Mouse (Mus musculus): ENCODE measurements around the gene Begain. TPM values are rescaled to one million over a fixed set of nuclear protein-coding genes. Genes with fewer than 3 reads are reported as not detected.

The Begain gene
- polyA plus RNA-seq, 1 experiment from 2014 or later, result 3.3 TPM

DNA sequence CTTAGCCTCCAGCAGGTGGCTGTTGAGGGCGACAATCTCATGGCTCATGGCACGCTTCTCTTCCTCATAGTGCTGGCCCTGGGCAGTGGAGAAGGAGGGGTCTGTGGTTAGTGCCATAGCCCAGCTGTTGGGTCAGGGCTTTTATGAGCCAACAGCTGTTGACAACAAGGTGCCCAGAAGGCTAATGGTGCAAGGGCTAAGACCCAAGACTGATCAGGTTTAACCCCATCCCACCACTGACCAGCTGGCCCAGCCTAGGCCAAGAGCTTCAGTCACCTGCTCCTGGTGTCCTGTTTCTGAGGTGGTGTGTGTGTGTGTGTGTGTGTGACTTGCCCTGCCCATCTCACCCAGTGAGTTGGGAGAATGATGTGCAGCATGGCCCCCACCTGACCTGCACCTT is 31.0 kb downstream of the Begain start:
- H3K4me3 ChIP-seq (ENCODE audit: low read length), result no peak overlapping the region

DNA sequence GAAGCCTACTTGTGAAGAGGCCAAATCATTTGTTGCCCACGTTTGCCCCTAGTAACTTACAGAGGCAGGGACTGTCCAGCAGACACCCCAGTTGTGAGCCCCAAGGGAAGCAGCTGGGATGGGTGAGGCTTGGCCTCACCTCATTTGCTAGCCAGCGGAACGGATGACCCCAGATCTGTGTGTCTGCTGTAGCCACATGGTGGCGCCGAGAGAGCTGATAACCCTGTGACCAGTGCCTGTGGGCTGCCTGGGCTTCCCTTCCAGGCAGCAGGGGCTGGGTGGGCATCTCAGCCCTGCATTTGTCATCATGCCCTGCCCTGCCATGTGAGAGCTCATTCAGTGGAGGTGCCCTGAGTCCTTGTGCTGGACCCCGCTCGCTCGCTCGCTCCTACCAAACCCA is 44.2 kb downstream of the Begain start:
- 56% methylated on average over 9 of the region's 9 CpGs for WGBS
- H3K27ac ChIP-seq (ENCODE audit: low read length), result no peak overlapping the region
- no peak overlapping the region for H3K4me3 ChIP-seq (ENCODE audit: low read length)
- no peak overlapping the region for H3K9ac ChIP-seq (ENCODE audit: low read depth, low read length)
- H3K4me1 ChIP-seq (ENCODE audit: control insufficient read depth, insufficient read depth, low read length), result no peaks in the 10 kb centered on the region
- no peaks in the 10 kb centered on the region for H3K27me3 ChIP-seq (replicated peaks; ENCODE audit: control insufficient read depth, insufficient read depth, low read length)
- no peaks in the 10 kb centered on the region; the same call in 1 of the 2 replicates for H3K36me3 ChIP-seq (ENCODE audit: control insufficient read depth, insufficient read depth, low read length)
- H3K9me3 ChIP-seq (ENCODE audit: control insufficient read depth, low read length), result no peaks in the 10 kb centered on the region
- no peak overlapping the region for H3K4me2 ChIP-seq (ENCODE audit: low read depth, low read length)
- ATAC-seq, result no peak

More for the DNA sequence above, 31.0 kb downstream of the Begain start:
- WGBS, result 81% methylated on average over 2 of the region's 2 CpGs
- Histone ChIP-seq H3K9me3 (ENCODE audit: control insufficient read depth, low read length) (peaks cover 7% of the 10 kb centered on the region; the same call in 1 of the 2 replicates), H3K36me3 (ENCODE audit: control insufficient read depth, insufficient read depth, low read length) (no peaks in the 10 kb centered on the region), H3K27ac (ENCODE audit: low read length) (no peak overlapping the region), H3K9ac (ENCODE audit: low read depth, low read length) (no peak overlapping the region), H3K4me2 (ENCODE audit: low read depth, low read length) (no peak overlapping the region), H3K4me1 (ENCODE audit: control insufficient read depth, insufficient read depth, low read length) (no peaks in the 10 kb centered on the region), H3K27me3 (replicated peaks; ENCODE audit: control insufficient read depth, insufficient read depth, low read length) (peaks cover 14% of the 10 kb centered on the region; the same call in 1 of the 2 replicates)
- no peak for ATAC-seq

DNA sequence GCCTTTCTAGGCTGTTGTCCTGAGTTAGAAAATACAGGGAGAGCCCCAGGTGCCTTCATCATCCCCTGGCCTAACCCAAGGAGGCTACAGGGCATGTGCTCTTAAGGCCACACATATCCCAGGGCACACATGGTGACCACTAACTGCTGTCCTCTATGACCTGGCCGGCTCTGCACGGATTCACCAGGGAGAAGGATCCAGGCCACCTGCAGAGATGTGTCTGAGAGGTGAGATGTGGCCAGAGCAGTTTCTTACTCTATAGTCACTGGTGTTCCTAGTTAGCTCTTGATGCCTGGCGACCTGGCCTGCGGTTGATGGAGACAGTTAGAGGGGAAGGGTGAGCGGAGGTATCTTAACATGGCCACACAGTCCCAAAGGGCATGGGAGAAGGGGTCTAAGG is 45.1 kb downstream of the Begain start:
- no peaks in the 10 kb centered on the region for H3K9me3 ChIP-seq (ENCODE audit: control insufficient read depth, low read length)
- H3K4me2 ChIP-seq (ENCODE audit: low read depth, low read length), result no peak overlapping the region
- no peak overlapping the region for H3K9ac ChIP-seq (ENCODE audit: low read depth, low read length)
- H3K4me3 ChIP-seq (ENCODE audit: low read length), result no peak overlapping the region
- no peaks in the 10 kb centered on the region for H3K4me1 ChIP-seq (ENCODE audit: control insufficient read depth, insufficient read depth, low read length)
- no peak for ATAC-seq
- 89% methylated on average over 5 of the region's 5 CpGs for WGBS
- H3K27me3 ChIP-seq (replicated peaks; ENCODE audit: control insufficient read depth, insufficient read depth, low read length), result no peaks in the 10 kb centered on the region
- no peaks in the 10 kb centered on the region; the same call in 1 of the 2 replicates for H3K36me3 ChIP-seq (ENCODE audit: control insufficient read depth, insufficient read depth, low read length)
- no peak overlapping the region for H3K27ac ChIP-seq (ENCODE audit: low read length)

DNA sequence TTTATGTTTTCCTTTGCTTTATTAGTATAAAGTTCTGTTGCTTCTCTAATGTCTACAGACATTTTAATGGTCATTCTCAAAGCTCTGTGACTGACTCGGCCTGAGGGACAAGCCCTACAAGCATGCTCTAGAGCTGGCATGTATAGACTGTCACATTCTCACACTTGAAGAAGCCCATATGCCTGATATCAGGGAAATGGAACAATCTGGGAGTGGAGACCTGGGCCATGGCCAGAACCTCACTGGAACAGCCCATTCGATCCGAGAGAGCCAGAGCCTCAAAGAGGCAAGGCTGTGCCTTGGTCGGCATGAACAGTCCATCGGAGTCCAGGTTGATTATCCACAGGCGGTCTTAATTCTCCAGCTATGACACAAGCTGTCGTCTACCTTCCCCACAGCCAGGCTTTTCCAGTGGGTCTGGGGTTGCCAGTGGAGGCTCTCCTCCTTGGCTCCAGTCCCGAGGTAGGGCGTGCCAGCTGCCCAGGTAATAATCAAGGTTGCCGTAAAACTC is 45.8 kb downstream of the Begain start:
- H3K27ac ChIP-seq (ENCODE audit: low read length), result no peak overlapping the region
- H3K36me3 ChIP-seq (ENCODE audit: control insufficient read depth, insufficient read depth, low read length), result no peaks in the 10 kb centered on the region; the same call in 1 of the 2 replicates
- H3K4me3 ChIP-seq (ENCODE audit: low read length), result no peak overlapping the region
- 68% methylated on average over 10 of the region's 10 CpGs for WGBS
- H3K4me1 ChIP-seq (ENCODE audit: control insufficient read depth, insufficient read depth, low read length), result no peaks in the 10 kb centered on the region
- H3K27me3 ChIP-seq (replicated peaks; ENCODE audit: control insufficient read depth, insufficient read depth, low read length), result no peaks in the 10 kb centered on the region
- no peak overlapping the region for H3K9ac ChIP-seq (ENCODE audit: low read depth, low read length)
- no peak overlapping the region for H3K4me2 ChIP-seq (ENCODE audit: low read depth, low read length)
- ATAC-seq, result no peak
- H3K9me3 ChIP-seq (ENCODE audit: control insufficient read depth, low read length), result no peaks in the 10 kb centered on the region

DNA sequence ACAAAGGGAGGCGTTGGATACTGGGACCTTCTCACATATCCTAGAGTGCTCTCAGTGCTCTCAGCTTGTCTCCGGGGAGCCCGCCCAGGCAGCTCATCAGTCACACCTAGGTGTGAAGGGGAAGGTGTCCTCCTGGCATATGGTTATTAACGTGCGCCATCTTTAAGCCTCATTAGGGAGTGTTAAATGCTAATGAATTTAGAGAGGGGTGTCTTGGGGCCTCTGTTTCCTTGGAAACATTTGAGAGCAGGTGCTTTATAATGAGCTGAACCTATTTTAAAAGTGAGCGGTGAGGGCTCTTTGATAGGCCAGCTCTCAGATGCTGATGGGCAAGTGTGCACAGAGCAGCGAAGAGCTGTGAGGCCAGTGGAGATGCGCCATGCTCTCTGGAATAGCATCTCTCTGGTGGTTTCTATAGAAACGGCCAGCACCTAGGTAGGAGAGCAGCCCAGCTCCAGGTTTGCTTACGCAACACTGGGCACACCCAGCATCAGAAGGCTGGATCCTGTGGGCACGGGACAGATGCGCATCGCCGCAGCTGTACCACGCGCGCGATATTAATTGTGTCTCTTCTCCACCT is 57.9 kb downstream of the Begain start:
- H3K4me3 ChIP-seq (ENCODE audit: low read length), result no peak overlapping the region
- H3K4me2 ChIP-seq (ENCODE audit: low read depth, low read length), result no peak overlapping the region
- no peaks in the 10 kb centered on the region for H3K27me3 ChIP-seq (replicated peaks; ENCODE audit: control insufficient read depth, insufficient read depth, low read length)
- H3K9ac ChIP-seq (ENCODE audit: low read depth, low read length), result no peak overlapping the region
- ATAC-seq, result no peak
- H3K9me3 ChIP-seq (ENCODE audit: control insufficient read depth, low read length), result no peaks in the 10 kb centered on the region
- H3K36me3 ChIP-seq (ENCODE audit: control insufficient read depth, insufficient read depth, low read length), result no peaks in the 10 kb centered on the region
- H3K4me1 ChIP-seq (ENCODE audit: control insufficient read depth, insufficient read depth, low read length), result no peaks in the 10 kb centered on the region
- 77% methylated on average over 18 of the region's 18 CpGs for WGBS
- no peak overlapping the region for H3K27ac ChIP-seq (ENCODE audit: low read length)

DNA sequence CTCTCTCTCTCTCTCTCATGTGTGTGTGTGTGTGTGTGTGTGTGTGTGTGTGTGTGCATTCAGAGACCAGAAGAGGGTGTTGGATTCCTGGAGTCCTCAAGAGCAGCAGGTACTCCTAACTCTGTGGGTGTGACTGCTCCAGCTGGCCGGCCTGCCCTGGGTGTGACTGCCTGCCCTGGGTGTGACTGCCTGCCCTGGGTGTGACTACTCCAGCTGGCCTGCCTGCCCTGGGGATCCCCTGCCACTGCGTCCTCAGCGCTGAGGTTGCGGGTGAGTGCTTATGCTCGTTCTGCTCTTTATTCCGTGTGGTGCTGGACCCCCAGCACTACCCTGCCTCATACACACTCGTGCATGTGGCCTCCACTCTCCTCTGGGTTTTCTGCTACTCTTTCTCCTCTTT is 65.0 kb downstream of the Begain start:
- Histone ChIP-seq H3K4me2 (ENCODE audit: low read depth, low read length) (no peak overlapping the region), H3K27me3 (replicated peaks; ENCODE audit: control insufficient read depth, insufficient read depth, low read length) (no peaks in the 10 kb centered on the region), H3K36me3 (ENCODE audit: control insufficient read depth, insufficient read depth, low read length) (no peaks in the 10 kb centered on the region), H3K27ac (ENCODE audit: low read length) (no peak overlapping the region), H3K4me3 (ENCODE audit: low read length) (no peak overlapping the region), H3K9me3 (ENCODE audit: control insufficient read depth, low read length) (no peaks in the 10 kb centered on the region), H3K9ac (ENCODE audit: low read depth, low read length) (no peak overlapping the region), H3K4me1 (ENCODE audit: control insufficient read depth, insufficient read depth, low read length) (no peaks in the 10 kb centered on the region)
- 72% methylated on average over 7 of the region's 7 CpGs for WGBS
- ATAC-seq, result peak; percentile 63; the same call in 1 of the 2 replicates

DNA sequence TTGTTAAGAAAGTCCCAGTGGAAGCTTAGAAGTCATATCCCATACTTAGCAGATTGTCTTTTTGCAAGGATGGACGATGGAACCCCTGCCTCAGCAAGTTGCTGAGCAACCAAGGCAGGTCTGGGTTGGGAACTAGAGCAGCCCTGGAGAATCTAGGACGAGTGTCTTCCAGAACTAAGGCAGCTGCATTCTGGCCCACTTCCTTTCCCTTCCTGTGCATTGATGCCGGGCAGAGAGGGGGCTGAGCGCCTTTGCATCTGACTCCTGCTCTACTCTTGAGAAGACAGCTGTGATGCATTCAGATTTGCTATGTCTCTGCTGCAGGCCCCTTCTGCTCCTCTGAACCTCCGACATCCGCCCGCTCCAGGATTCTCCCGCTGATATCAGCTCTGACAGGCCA is 70.8 kb downstream of the Begain start:
- no peak for ATAC-seq

DNA sequence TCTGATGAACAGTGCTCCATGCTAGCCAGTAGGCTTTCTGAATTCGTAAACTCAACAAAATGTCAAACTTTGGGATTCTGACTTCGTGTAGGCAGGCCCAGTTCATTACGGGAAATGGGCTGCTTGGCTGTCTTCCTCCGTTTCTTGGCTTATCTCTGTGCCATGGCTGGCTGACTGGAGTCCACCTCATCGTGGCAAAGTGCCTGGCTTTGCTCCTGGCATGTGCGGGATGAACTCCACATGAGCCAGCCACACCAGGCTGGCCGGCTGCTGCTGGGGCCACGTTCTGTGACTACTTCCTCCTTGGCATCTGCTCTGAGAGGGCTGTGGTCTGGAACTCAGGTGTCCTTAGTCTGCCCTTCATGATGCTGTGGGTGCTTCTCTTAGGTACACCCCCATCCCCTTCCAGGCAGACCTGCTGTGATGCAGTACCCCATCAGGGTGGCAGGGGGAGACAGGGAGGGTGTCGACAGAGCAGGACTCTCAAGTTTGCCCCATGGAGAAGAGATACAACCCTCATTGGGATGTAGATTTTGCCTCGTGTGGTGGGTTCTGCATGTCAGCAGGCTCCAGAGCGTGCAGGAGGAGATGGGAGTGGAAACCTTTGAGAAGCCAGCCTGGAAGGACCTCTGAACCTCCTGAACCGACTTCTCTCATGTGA is 71.9 kb downstream of the Begain start:
- no peaks in the 10 kb centered on the region for H3K4me1 ChIP-seq (ENCODE audit: control insufficient read depth, insufficient read depth, low read length)
- H3K9me3 ChIP-seq (ENCODE audit: control insufficient read depth, low read length), result no peaks in the 10 kb centered on the region
- no peak overlapping the region for H3K4me3 ChIP-seq (ENCODE audit: low read length)
- ATAC-seq, result no peak
- H3K36me3 ChIP-seq (ENCODE audit: control insufficient read depth, insufficient read depth, low read length), result no peaks in the 10 kb centered on the region
- no peak overlapping the region for H3K27ac ChIP-seq (ENCODE audit: low read length)
- no peaks in the 10 kb centered on the region for H3K27me3 ChIP-seq (replicated peaks; ENCODE audit: control insufficient read depth, insufficient read depth, low read length)
- no peak overlapping the region for H3K4me2 ChIP-seq (ENCODE audit: low read depth, low read length)
- WGBS, result 83% methylated on average over 12 of the region's 12 CpGs
- no peak overlapping the region for H3K9ac ChIP-seq (ENCODE audit: low read depth, low read length)

More for the DNA sequence above, 70.8 kb downstream of the Begain start:
- H3K9me3 ChIP-seq (ENCODE audit: control insufficient read depth, low read length), result no peaks in the 10 kb centered on the region
- no peak overlapping the region for H3K27ac ChIP-seq (ENCODE audit: low read length)
- H3K4me3 ChIP-seq (ENCODE audit: low read length), result no peak overlapping the region
- no peak overlapping the region for H3K9ac ChIP-seq (ENCODE audit: low read depth, low read length)
- H3K4me2 ChIP-seq (ENCODE audit: low read depth, low read length), result no peak overlapping the region
- H3K36me3 ChIP-seq (ENCODE audit: control insufficient read depth, insufficient read depth, low read length), result no peaks in the 10 kb centered on the region
- 82% methylated on average over 8 of the region's 8 CpGs for WGBS
- H3K4me1 ChIP-seq (ENCODE audit: control insufficient read depth, insufficient read depth, low read length), result no peaks in the 10 kb centered on the region
- no peaks in the 10 kb centered on the region for H3K27me3 ChIP-seq (replicated peaks; ENCODE audit: control insufficient read depth, insufficient read depth, low read length)

DNA sequence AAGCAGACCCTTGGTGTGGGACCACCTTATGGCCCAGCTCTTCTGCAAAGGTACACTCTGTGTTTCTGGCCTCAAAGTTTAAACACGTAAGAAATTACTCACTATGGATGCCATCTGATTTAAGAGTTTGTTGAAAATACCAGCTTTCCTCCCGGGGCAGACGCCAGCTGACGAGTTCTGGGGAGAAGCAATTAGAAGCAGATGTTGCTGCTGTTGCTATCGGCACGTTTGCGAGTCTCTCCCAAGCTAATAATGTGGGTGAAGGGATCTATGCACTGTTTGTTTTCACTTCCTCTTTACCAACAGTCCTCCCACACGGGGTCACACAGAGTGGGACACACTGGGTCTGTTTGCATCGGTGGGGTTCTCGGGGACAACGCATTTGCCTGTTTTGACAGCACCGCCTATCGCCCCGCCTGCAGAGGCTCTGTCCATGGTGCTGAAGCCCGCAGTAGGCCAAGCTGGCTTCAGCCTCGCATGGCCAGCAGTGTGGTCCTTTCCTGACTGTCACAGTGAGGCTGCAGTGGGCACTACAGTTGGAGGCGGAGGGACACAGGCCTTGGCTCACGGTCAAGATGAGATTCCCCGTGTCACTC is 73.5 kb downstream of the Begain start:
- H3K9me3 ChIP-seq (ENCODE audit: control insufficient read depth, low read length), result no peaks in the 10 kb centered on the region
- H3K27ac ChIP-seq (ENCODE audit: low read length), result no peak overlapping the region
- no peak overlapping the region for H3K4me3 ChIP-seq (ENCODE audit: low read length)
- no peaks in the 10 kb centered on the region for H3K4me1 ChIP-seq (ENCODE audit: control insufficient read depth, insufficient read depth, low read length)
- H3K27me3 ChIP-seq (replicated peaks; ENCODE audit: control insufficient read depth, insufficient read depth, low read length), result no peaks in the 10 kb centered on the region
- WGBS, result 5% methylated on average over 19 of the region's 19 CpGs
- peak overlapping the region; percentile 40; the same call in 1 of the 2 replicates for H3K4me2 ChIP-seq (ENCODE audit: low read depth, low read length)
- peak; percentile 53 for ATAC-seq
- H3K36me3 ChIP-seq (ENCODE audit: control insufficient read depth, insufficient read depth, low read length), result no peaks in the 10 kb centered on the region
- no peak overlapping the region for H3K9ac ChIP-seq (ENCODE audit: low read depth, low read length)

All from intestine, embryonic 16.5 days (tissue).